Mouse (Mus musculus) neural tube, embryonic 10.5 days (tissue): ENCODE measurements around the gene Pdlim4.
A peak's percentile ranks its signal among the peaks of the same experiment; 100 is the strongest.
"Not testable (repeated sequence)": the region's sequence is repeated elsewhere in the genome, so short reads cannot be mapped to it uniquely, and the experiment has no call there.

Experiments used
- DNase-seq: peaks from one replicate; pipeline ENCODE4 v3.0.0-alpha.2; 2017; ENCODE audit warnings: low spot score; ENCODE audit errors: extremely low spot score

Gene Pdlim4

GRCm38 (mm10) chr11:54062753-54063471 is 5.9 kb downstream of the Pdlim4 start:
- no peak for DNase-seq

GRCm38 (mm10) chr11:54062086-54062752 is 6.6 kb downstream of the Pdlim4 start:
- no peak for DNase-seq

- DNase-seq = peak; percentile 55
These were observed 8.5 kb downstream of the Pdlim4 start for GRCm38 (mm10) chr11:54060316-54060715.

GRCm38 (mm10) chr11:54059526-54059925 is 9.3 kb downstream of the Pdlim4 start:
- no peak for DNase-seq

- no peak for DNase-seq
These were observed 10.2 kb downstream of the Pdlim4 start for GRCm38 (mm10) chr11:54058643-54059042.

GRCm38 (mm10) chr11:54058056-54058617 is 10.7 kb downstream of the Pdlim4 start:
- DNase-seq = no peak

- peak; percentile 62 for DNase-seq
These were observed 11.4 kb downstream of the Pdlim4 start for GRCm38 (mm10) chr11:54057428-54057827.

GRCm38 (mm10) chr11:54056132-54056531 is 12.7 kb downstream of the Pdlim4 start:
- DNase-seq = peak; percentile 50

GRCm38 (mm10) chr11:54054257-54054656 is 14.6 kb downstream of the Pdlim4 start:
- no peak for DNase-seq

- no peak for DNase-seq
These were observed 15.7 kb downstream of the Pdlim4 start for GRCm38 (mm10) chr11:54053090-54053489.

- DNase-seq = no peak
These were observed 16.7 kb downstream of the Pdlim4 start for GRCm38 (mm10) chr11:54052128-54052527.

- DNase-seq = no peak
These were observed 17.7 kb downstream of the Pdlim4 start for GRCm38 (mm10) chr11:54051161-54051560.

- DNase-seq = no peak
These were observed 18.6 kb downstream of the Pdlim4 start for GRCm38 (mm10) chr11:54050205-54050604.

- no peak for DNase-seq
These were observed 28.1 kb downstream of the Pdlim4 start for GRCm38 (mm10) chr11:54040676-54041075.

- DNase-seq = not testable (repeated sequence)
These were observed 35.9 kb downstream of the Pdlim4 start for GRCm38 (mm10) chr11:54032872-54033271.

- DNase-seq = no peak
These were observed 39.8 kb downstream of the Pdlim4 start for GRCm38 (mm10) chr11:54028997-54029396.

GRCm38 (mm10) chr11:54028044-54028951 is 40.5 kb downstream of the Pdlim4 start, which contains the start of gene Slc22a4:
Gene Slc22a4 (minus strand): TSS chr11:54028090.
- peak; percentile 80 for DNase-seq

- DNase-seq = peak; percentile 16
These were observed 41.4 kb downstream of the Pdlim4 start for GRCm38 (mm10) chr11:54027131-54028043.

GRCm38 (mm10) chr11:54026491-54027041 is 42.2 kb downstream of the Pdlim4 start:
- DNase-seq = no peak
